Mouse (Mus musculus): ENCODE results near the gene Srrm4. TPM values are rescaled to one million over a fixed set of nuclear protein-coding genes. Genes with fewer than 3 reads are reported as not detected.
A peak's percentile ranks its signal among the peaks of the same experiment; 100 is the strongest.

The Srrm4 gene
- total and polyA plus RNA-seq, 3 experiments: not detected

DNA sequence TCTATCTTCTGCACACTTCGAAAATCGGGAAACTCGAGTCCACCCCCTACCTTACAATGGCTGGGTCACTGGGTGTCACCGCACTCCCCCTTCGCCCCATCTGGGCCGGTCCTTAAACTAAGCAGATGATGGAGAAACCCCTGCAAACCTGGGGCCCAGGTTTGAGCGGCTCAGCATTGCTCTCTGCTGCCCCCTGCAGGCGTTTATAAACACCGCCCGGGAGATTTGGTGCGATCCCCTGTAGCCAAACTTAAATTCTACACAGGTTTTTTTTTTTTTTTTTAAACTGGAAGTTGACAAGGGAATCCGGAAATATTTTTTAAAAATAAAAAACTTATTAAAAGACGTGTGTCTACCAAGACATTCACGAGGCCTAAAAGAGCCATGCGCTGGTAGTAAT, 115.6 kb downstream of the Srrm4 start:
- DNase-seq (ENCODE audit: low read depth, low spot score): no peak
- H3K9me3 ChIP-seq (replicated peaks; ENCODE audit: insufficient read depth, low read length): no peaks in the 10 kb centered on the region
- no peaks in the 10 kb centered on the region for H3K36me3 ChIP-seq (ENCODE audit: control insufficient read depth in 1 of 2, insufficient read depth in 2 of 2, low read length in 2 of 2)
- H3K4me3 ChIP-seq (ENCODE audit: control insufficient read depth in 1 of 2, insufficient read depth in 1 of 2, low read depth in 2 of 2, low read length in 2 of 2): no peak overlapping the region
- no peak overlapping the region for H3K27ac ChIP-seq (ENCODE audit: control insufficient read depth, low read depth, low read length)
- no peak overlapping the region for H3K9ac ChIP-seq (ENCODE audit: control insufficient read depth, low read depth, low read length, poor library complexity, severe bottlenecking)
- H3K4me1 ChIP-seq (ENCODE audit: control insufficient read depth in 1 of 2, insufficient read depth in 2 of 2, low read length in 2 of 2): no peaks in the 10 kb centered on the region
- no peak for TF ChIP-seq MAFK (IDR thresholded peaks at IDR 0.05; ENCODE audit: borderline replicate concordance, low read depth, low read length)
- no peak for TF ChIP-seq ZNF384 (IDR thresholded peaks at IDR 0.05; ENCODE audit: low read depth, low read length)
- TF ChIP-seq BHLHE40 (IDR thresholded peaks at IDR 0.05; ENCODE audit: borderline replicate concordance, low read depth, low read length): no peak
- TF ChIP-seq ZMIZ1 (IDR thresholded peaks at IDR 0.05; ENCODE audit: low read depth, low read length): no peak
- TF ChIP-seq EP300 (IDR thresholded peaks at IDR 0.05; ENCODE audit: low read depth in 1 of 2, low read length in 2 of 2): no peak
- no peak for TF ChIP-seq TCF12 (IDR thresholded peaks at IDR 0.05; ENCODE audit: low read depth, low read length)
- peak; percentile 4 for TF ChIP-seq RAD21 (IDR thresholded peaks at IDR 0.05; ENCODE audit: low read depth, low read length)
- no peak for TF ChIP-seq USF2 (IDR thresholded peaks at IDR 0.05; ENCODE audit: borderline replicate concordance in 1 of 2, insufficient read depth in 1 of 2, low read depth in 1 of 2, low read length in 2 of 2)
- TF ChIP-seq MXI1 (IDR thresholded peaks at IDR 0.05; ENCODE audit: low read depth, low read length): no peak
- TF ChIP-seq UBTF (IDR thresholded peaks at IDR 0.05; ENCODE audit: borderline replicate concordance, insufficient read depth, low read depth, low read length): no peak
- no peak for TF ChIP-seq E2F4 (IDR thresholded peaks at IDR 0.05; ENCODE audit: borderline replicate concordance, low read depth, low read length)
- no peak for TF ChIP-seq GABPA (IDR thresholded peaks at IDR 0.05; ENCODE audit: low read depth, low read length)
- peak; percentile 13 to 62 (median 19); a peak in 3 of 6 replicates for TF ChIP-seq CTCF (IDR thresholded peaks at IDR 0.05 in 2 of 3, conservative IDR thresholded peaks at IDR 0.05 in 1 of 3; ENCODE audit: control insufficient read depth in 1 of 3, insufficient read depth in 1 of 3, low read depth in 2 of 3, low read length in 3 of 3, poor library complexity in 1 of 3, severe bottlenecking in 1 of 3)
- TF ChIP-seq POLR2AphosphoS2 (IDR thresholded peaks at IDR 0.05; ENCODE audit: low read length): no peak
- no peaks in the 10 kb centered on the region for H3K79me2 ChIP-seq (ENCODE audit: control insufficient read depth, insufficient read depth, low read length, poor library complexity)
- H3K27me3 ChIP-seq (ENCODE audit: control insufficient read depth in 1 of 2, insufficient read depth in 2 of 2, low read length in 2 of 2): no peaks in the 10 kb centered on the region

DNA sequence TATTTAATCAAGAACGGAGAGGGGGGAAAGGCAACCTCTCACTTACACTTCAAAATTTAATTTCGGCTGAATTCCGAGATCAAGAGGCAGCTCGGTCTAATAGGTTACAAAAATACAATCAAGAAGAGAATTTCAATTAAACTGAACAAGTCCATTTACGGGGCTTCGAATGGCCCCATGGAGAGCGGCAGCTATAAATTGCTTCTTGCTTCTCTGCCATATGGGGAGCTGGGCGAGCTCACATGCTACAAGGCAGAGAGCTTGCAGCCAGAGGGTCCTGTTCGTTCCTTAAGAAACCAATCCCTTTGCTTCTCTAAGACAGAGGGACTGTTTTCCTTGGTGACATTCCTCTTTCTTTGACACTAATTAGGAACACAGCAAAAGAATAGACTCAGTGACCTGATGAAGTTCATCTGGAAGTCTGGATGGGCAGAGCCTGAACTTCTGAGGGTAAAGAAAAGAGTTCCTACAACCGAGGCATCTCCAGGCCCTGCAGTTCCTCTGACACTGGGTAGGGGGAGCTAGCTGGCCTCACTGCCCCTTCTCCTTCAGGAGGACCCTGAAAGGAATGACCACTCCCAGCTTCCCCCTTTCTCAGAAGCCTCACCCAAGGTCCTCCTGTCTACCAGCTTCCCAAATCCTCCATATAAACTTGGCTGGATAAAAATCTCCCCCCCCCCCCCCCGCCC, 130.1 kb downstream of the Srrm4 start:
- Histone ChIP-seq H3K9me3 (replicated peaks; ENCODE audit: insufficient read depth, low read length) (no peaks in the 10 kb centered on the region), H3K36me3 (ENCODE audit: control insufficient read depth in 1 of 2, insufficient read depth in 2 of 2, low read length in 2 of 2) (no peaks in the 10 kb centered on the region), H3K4me1 (ENCODE audit: control insufficient read depth in 1 of 2, insufficient read depth in 2 of 2, low read length in 2 of 2) (no peaks in the 10 kb centered on the region), H3K27me3 (ENCODE audit: control insufficient read depth in 1 of 2, insufficient read depth in 2 of 2, low read length in 2 of 2) (no peaks in the 10 kb centered on the region), H3K79me2 (ENCODE audit: control insufficient read depth, insufficient read depth, low read length, poor library complexity) (no peaks in the 10 kb centered on the region), H3K9ac (ENCODE audit: control insufficient read depth, low read depth, low read length, poor library complexity, severe bottlenecking) (no peak overlapping the region), H3K27ac (ENCODE audit: control insufficient read depth, low read depth, low read length) (no peak overlapping the region), H3K4me3 (ENCODE audit: control insufficient read depth in 1 of 2, insufficient read depth in 1 of 2, low read depth in 2 of 2, low read length in 2 of 2) (no peak overlapping the region)
- TF ChIP-seq CTCF (IDR thresholded peaks at IDR 0.05 in 2 of 3, conservative IDR thresholded peaks at IDR 0.05 in 1 of 3; ENCODE audit: control insufficient read depth in 1 of 3, insufficient read depth in 1 of 3, low read depth in 2 of 3, low read length in 3 of 3, poor library complexity in 1 of 3, severe bottlenecking in 1 of 3) (peak in 1 of 3 experiments; percentile 20; a peak in 1 of 6 replicates), ETS1 (IDR thresholded peaks at IDR 0.05; ENCODE audit: low read depth, low read length) (no peak)
- no peak for DNase-seq (ENCODE audit: low read depth, low spot score)

Data from MEL (cell line).